Mouse (Mus musculus) left cerebral cortex, postnatal 25 days (tissue): ENCODE data around the gene Slc25a41. TPM values are rescaled to one million over a fixed set of nuclear protein-coding genes. Genes with fewer than 3 reads are reported as not detected.

Source experiments
- DNase-seq, 2 experiments: peaks; one replicate each; pipeline ENCODE4 v3.0.0; 2022; ENCODE audit warnings: low spot score in 2 of 2, mixed read lengths in 1 of 2
- intact Hi-C: fragments of 180-260 bp; cut with DNase I; formaldehyde crosslinking; loops from one replicate; pipeline ENCODE4 v1.15.1; 2025
- total RNA-seq, 2 experiments: library from RNA; stranded (reverse); gene quantifications; 2 replicates each; pipeline ENCODE4 v1.2.3; 2021

Slc25a41 gene
- total RNA-seq, 2 experiments from 2014 or later: not detected

- no peak for DNase-seq
- intact Hi-C loops: loop anchor here (5.0 kb wide), 2 partner anchors 103 to 167 kb away; no protein-coding TSS in a partner anchor
These were observed 41.4 kb downstream of the Slc25a41 start, which contains the start of gene Pspn for GRCm38 (mm10) chr17:56999968-57000609. Gene Pspn, minus strand, starts transcription at chr17:57000018.

- no peak for DNase-seq
- intact Hi-C loops: loop anchor here (5.0 kb wide), 2 partner anchors 102 to 168 kb away; no protein-coding TSS in a partner anchor
These were observed 42.0 kb downstream of the Slc25a41 start for GRCm38 (mm10) chr17:56999414-56999813.

- intact Hi-C loops: loop anchor here (1.0 to 5.0 kb wide), 3 partner anchors 14 to 170 kb away; partner anchors contain the start of genes Gm17949 and Gtf2f1
- DNase-seq: peak; percentile 95 to 97
These were observed 44.3 kb downstream of the Slc25a41 start, which contains the start of gene Alkbh7 for GRCm38 (mm10) chr17:56997029-56997667. Gene Alkbh7, plus strand, starts transcription at chr17:56997339.

GRCm38 (mm10) chr17:56996506-56996905, 44.9 kb downstream of the Slc25a41 start:
- intact Hi-C loops: loop anchor here (5.0 kb wide), 2 partner anchors 99 to 171 kb away; no protein-coding TSS in a partner anchor
- DNase-seq: no peak

- no peak for DNase-seq
These were observed 46.4 kb downstream of the Slc25a41 start for GRCm38 (mm10) chr17:56995046-56995445.

GRCm38 (mm10) chr17:56990966-56991365, 50.5 kb downstream of the Slc25a41 start:
- intact Hi-C loops: loop anchor here (1.0 kb wide), 2 partner anchors 20 to 256 kb away; partner anchors contain the start of genes Gm17949 and Gtf2f1
- no peak for DNase-seq

More at GRCm38 (mm10) chr17:56995046-56995445, 46.4 kb downstream of the Slc25a41 start:
- intact Hi-C loops: loop anchor here (5.0 kb wide), 2 partner anchors 98 to 172 kb away; no protein-coding TSS in a partner anchor

GRCm38 (mm10) chr17:56990115-56990746, 51.2 kb downstream of the Slc25a41 start, which contains the start of gene Clpp:
Gene Clpp, plus strand, starts transcription at chr17:56990305.
- intact Hi-C loops: loop anchor here (1.0 kb wide), 2 partner anchors 21 to 257 kb away; partner anchors contain the start of genes Gm17949 and Gtf2f1

GRCm38 (mm10) chr17:56989467-56990114, 51.9 kb downstream of the Slc25a41 start:
- DNase-seq: peak; percentile 85 to 92
- intact Hi-C loops: loop anchor here (1.0 to 5.0 kb wide), 4 partner anchors 22 to 258 kb away; partner anchors contain the start of genes Gm17949, Gtf2f1 and Mllt1

More at GRCm38 (mm10) chr17:56990115-56990746, 51.2 kb downstream of the Slc25a41 start, which contains the start of gene Clpp:
- peak; percentile 95 to 98 for DNase-seq

GRCm38 (mm10) chr17:56988921-56989430, 52.5 kb downstream of the Slc25a41 start:
- intact Hi-C loops: loop anchor here (2.0 to 5.0 kb wide), 2 partner anchors 54 to 182 kb away; partner anchors contain the start of gene Mllt1
- DNase-seq: no peak

- intact Hi-C loops: loop anchor here (2.0 to 5.0 kb wide), 2 partner anchors 54 to 181 kb away; partner anchors contain the start of gene Mllt1
- DNase-seq: no peak
These were observed 53.0 kb downstream of the Slc25a41 start for GRCm38 (mm10) chr17:56988441-56988840.

- intact Hi-C loops: loop anchor here (5.0 kb wide), 1 partner anchor 179 kb away; no protein-coding TSS in a partner anchor
- DNase-seq: no peak
These were observed 55.2 kb downstream of the Slc25a41 start for GRCm38 (mm10) chr17:56986105-56986805.

- intact Hi-C loops: loop anchor here (5.0 kb wide), 1 partner anchor 178 kb away; no protein-coding TSS in a partner anchor
- DNase-seq: no peak
These were observed 55.8 kb downstream of the Slc25a41 start for GRCm38 (mm10) chr17:56985656-56986055.

- no peak for DNase-seq
- intact Hi-C loops: loop anchor here (5.0 kb wide), 1 partner anchor 178 kb away; no protein-coding TSS in a partner anchor
These were observed 56.6 kb downstream of the Slc25a41 start for GRCm38 (mm10) chr17:56984886-56985285.

Other genes starting within 250 kb of the Slc25a41 start
- 1 to 10 TPM; 2.1 to 3.9 TPM for gene Rfx2, start 210.6 kb downstream of the Slc25a41 start, total RNA-seq
- not detected for gene Acsbg2, start 167.2 kb downstream of the Slc25a41 start, total RNA-seq
- not detected for gene 1700061G19Rik, start 166.2 kb downstream of the Slc25a41 start, total RNA-seq
- 10 to 100 TPM; 69.5 to 71.8 TPM for gene Mllt1, start 106.2 kb downstream of the Slc25a41 start, total RNA-seq
- gene Acer1, start 59.5 kb downstream of the Slc25a41 start, total RNA-seq: not detected
- gene Clpp, start 51.3 kb downstream of the Slc25a41 start, total RNA-seq: 10 to 100 TPM; 56.1 to 67.9 TPM
- 10 to 100 TPM; 23.1 to 23.7 TPM for gene Alkbh7, start 44.3 kb downstream of the Slc25a41 start, total RNA-seq
- gene Pspn, start 41.6 kb downstream of the Slc25a41 start, total RNA-seq: not detected
- 10 to 100 TPM; 53.7 to 58.9 TPM for gene Gtf2f1, start 30.4 kb downstream of the Slc25a41 start, total RNA-seq
- under 1 TPM in 1 of 2 experiments, not detected in 1; 0.50 TPM for gene Gm17949, start 30.2 kb downstream of the Slc25a41 start, total RNA-seq
- 100 to 1,000 TPM; 103 to 110 TPM for gene Khsrp, start 10.1 kb downstream of the Slc25a41 start, total RNA-seq
- 1 to 10 TPM; 1.2 to 2.4 TPM for gene Crb3, start 17.5 kb upstream of the Slc25a41 start, total RNA-seq
- gene Slc25a23, start 18.2 kb upstream of the Slc25a41 start, total RNA-seq: 100 to 1,000 TPM; 338 to 348 TPM
- gene Dennd1c, start 36.9 kb upstream of the Slc25a41 start, total RNA-seq: 1 to 10 TPM in 1 of 2 experiments, under 1 TPM in 1; 0.78 to 2.2 TPM
- 100 to 1,000 TPM; 641 to 646 TPM for gene Tubb4a, start 46.1 kb upstream of the Slc25a41 start, total RNA-seq
- gene Tnfsf9, start 63.7 kb upstream of the Slc25a41 start, total RNA-seq: 1 to 10 TPM in 1 of 2 experiments, not detected in 1; 1.2 TPM
- under 1 TPM in 1 of 2 experiments, not detected in 1; 0.44 TPM for gene Cd70, start 108.1 kb upstream of the Slc25a41 start, total RNA-seq
- gene Tnfsf14, start 152.5 kb upstream of the Slc25a41 start, total RNA-seq: not detected
- gene C3, start 186.5 kb upstream of the Slc25a41 start, total RNA-seq: under 1 TPM; 0.41 to 0.48 TPM
- 10 to 100 TPM; 21.5 to 24.0 TPM for gene Gpr108, start 206.8 kb upstream of the Slc25a41 start, total RNA-seq
- gene Trip10, start 207.8 kb upstream of the Slc25a41 start, total RNA-seq: 1 to 10 TPM; 6.5 to 7.3 TPM
- 1 to 10 TPM; 2.9 to 4.3 TPM for gene Vav1, start 237.4 kb upstream of the Slc25a41 start, total RNA-seq